Mouse (Mus musculus): Measurements from ENCODE around the gene 1700037H04Rik.

- no peak for TF ChIP-seq ZC3H11A (IDR thresholded peaks at IDR 0.05; ENCODE audit: borderline replicate concordance, low read depth, low read length)
- TF ChIP-seq MAFK (IDR thresholded peaks at IDR 0.05; ENCODE audit: insufficient read depth, low read depth, low read length): no peak
- no peak for TF ChIP-seq HCFC1 (IDR thresholded peaks at IDR 0.05; ENCODE audit: borderline replicate concordance, insufficient read depth, low read length)
- TF ChIP-seq ZNF384 (IDR thresholded peaks at IDR 0.05; ENCODE audit: low read depth, low read length): no peak
- no peak for TF ChIP-seq CHD2 (IDR thresholded peaks at IDR 0.05; ENCODE audit: low read depth, low read length)
Observed at GRCm38 (mm10) chr2:131147043-131147365, 12.9 kb downstream of the 1700037H04Rik start.

All from ES-E14 (cell line).